Mouse (Mus musculus) stomach, postnatal 0 days (tissue): ENCODE results near the gene Cisd2.

Experiments used
- CTCF ChIP-seq: IDR thresholded peaks from 2 replicates; pipeline ENCODE4 v1.5.1; 2016; ENCODE audit warnings: antibody characterized with exemption, low read depth, mild to moderate bottlenecking, moderate library complexity
- EP300 ChIP-seq: optimal IDR thresholded peaks from 2 replicates; pipeline ENCODE3; 2016; ENCODE audit warnings: antibody characterized with exemption

DNA sequence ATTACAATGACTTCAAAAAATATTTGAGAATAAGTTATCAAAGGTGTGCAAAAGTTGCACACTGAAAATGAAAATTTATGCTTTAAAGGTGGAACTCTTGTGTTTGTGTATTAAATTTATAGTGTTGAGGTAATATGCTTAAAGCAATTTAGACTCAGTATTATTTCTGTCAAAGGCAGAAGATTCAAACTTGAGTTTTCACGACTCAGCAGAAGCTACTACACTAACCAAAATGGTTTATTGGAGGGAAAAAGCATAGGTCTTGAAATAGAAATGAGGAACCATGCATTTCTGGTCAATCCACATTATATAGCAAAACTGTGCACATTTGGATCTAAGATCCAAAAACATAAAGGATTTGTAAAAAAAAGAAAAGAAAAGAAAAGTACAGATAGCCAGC, 47.1 kb upstream of the Cisd2 start:
- TF ChIP-seq CTCF (no peak), EP300 (no peak)
